Mouse (Mus musculus) embryonic stem cell, embryonic (primary cell): ENCODE data around the gene Clta.

Source experiments
- CTCF ChIA-PET, 4 experiments: fragments of 300-600 bp in 2 of 4; fragments of 350-600 bp in 2 of 4; sonication (Branson Sonifier 250); formaldehyde crosslinking; loops; one replicate each; lab custom pipeline; 2022; ENCODE audit warnings: inconsistent platforms in 2 of 4; lab: Charles Lee
- POLR2A ChIA-PET, 4 experiments: fragments of 300-600 bp in 2 of 4; fragments of 350-600 bp in 2 of 4; sonication (Branson Sonifier 250); formaldehyde crosslinking; loops; one replicate each; lab custom pipeline; 2022; ENCODE audit warnings: antibody characterized with exemption in 4 of 4, inconsistent platforms in 1 of 4; lab: Charles Lee

Clta gene

GRCm38 (mm10) chr4:44004126-44004525, at the start of gene Clta:
TSS of gene Clta (plus strand) at chr4:44004452.
- ChIA-PET CTCF (interaction anchor here in 3 of 4 experiments (0.6 to 1.6 kb wide), 4 partner anchors 8 to 79 kb away, joined by 3 to 7 read pairs (median 4); no protein-coding TSS in a partner anchor), POLR2A (interaction anchor here (0.6 to 3.7 kb wide), 29 partner anchors 8 to 241 kb away, joined by 3 to 36 read pairs (median 4); partner anchors contain the start of genes Ccin (in 1 of the 4) and Glipr2 (in 1 of the 4))

GRCm38 (mm10) chr4:43957292-43957845, 46.9 kb upstream of the Clta start, which contains the start of gene Glipr2:
TSS of gene Glipr2 (plus strand) at chr4:43957401.
- ChIA-PET POLR2A (interaction anchor here in 3 of 4 experiments (0.7 to 6.0 kb wide), 26 partner anchors 8 to 395 kb away, joined by 3 to 98 read pairs (median 3); partner anchors contain the start of genes Ccin (in 1 of the 3), Creb3 (in 1 of the 3), Gba2 (in 1 of the 3) and Rgp1 (in 1 of the 3)), CTCF (interaction anchor here (0.7 to 3.5 kb wide), 17 partner anchors 11 to 327 kb away, joined by 3 to 14 read pairs (median 4); no protein-coding TSS in a partner anchor)

- CTCF ChIA-PET = interaction anchor here in 2 of 4 experiments (0.6 to 3.5 kb wide), 16 partner anchors 11 to 328 kb away, joined by 3 to 14 read pairs (median 4); no protein-coding TSS in a partner anchor
- POLR2A ChIA-PET = interaction anchor here (0.7 to 6.0 kb wide), 25 partner anchors 8 to 396 kb away, joined by 3 to 98 read pairs (median 3); partner anchors contain the start of genes Ccin (in 1 of the 4), Creb3 (in 1 of the 4), Gba2 (in 1 of the 4) and Rgp1 (in 1 of the 4)
Observed at GRCm38 (mm10) chr4:43957846-43958461, 46.3 kb upstream of the Clta start.

GRCm38 (mm10) chr4:43959523-43960179, 44.6 kb upstream of the Clta start:
- POLR2A ChIA-PET = interaction anchor here (0.5 to 6.0 kb wide), 14 partner anchors 11 to 250 kb away, joined by 3 to 98 read pairs (median 4); partner anchors contain the start of genes Ccin (in 1 of the 4), Clta (in 1 of the 4) and Olfr71 (in 1 of the 4)
- CTCF ChIA-PET = interaction anchor here in 3 of 4 experiments (0.5 to 1.3 kb wide), 3 partner anchors 34 to 666 kb away, joined by 3 to 4 read pairs (median 3); no protein-coding TSS in a partner anchor

GRCm38 (mm10) chr4:43960207-43960606, 44.0 kb upstream of the Clta start:
- ChIA-PET POLR2A (interaction anchor here in 3 of 4 experiments (0.9 to 6.0 kb wide), 7 partner anchors 12 to 53 kb away, joined by 3 to 98 read pairs (median 4); partner anchors contain the start of gene Ccin (in 1 of the 3)), CTCF (interaction anchor here in 1 of 4 experiments (0.5 kb wide), 1 partner anchor 666 kb away, joined by 4 read pairs; no protein-coding TSS in a partner anchor)

GRCm38 (mm10) chr4:43964326-43964833, 39.9 kb upstream of the Clta start:
- ChIA-PET POLR2A (interaction anchor here in 3 of 4 experiments (0.6 to 2.6 kb wide), 19 partner anchors 8 to 206 kb away, joined by 3 to 13 read pairs (median 4); partner anchors contain the start of gene Clta (in 1 of the 3)), CTCF (interaction anchor here in 2 of 4 experiments (0.7 to 1.9 kb wide), 4 partner anchors 18 to 201 kb away, joined by 3 to 5 read pairs (median 3); no protein-coding TSS in a partner anchor)

- CTCF ChIA-PET = interaction anchor here in 3 of 4 experiments (0.7 to 1.9 kb wide), 6 partner anchors 17 to 234 kb away, joined by 3 to 5 read pairs (median 3); no protein-coding TSS in a partner anchor
- POLR2A ChIA-PET = interaction anchor here (0.6 to 2.6 kb wide), 24 partner anchors 7 to 205 kb away, joined by 3 to 13 read pairs (median 4); partner anchors contain the start of genes Clta (in 1 of the 4) and Glipr2 (in 1 of the 4)
Observed at GRCm38 (mm10) chr4:43964951-43965684, 39.1 kb upstream of the Clta start.

GRCm38 (mm10) chr4:43965856-43966535, 38.3 kb upstream of the Clta start:
- POLR2A ChIA-PET = interaction anchor here (0.6 to 2.6 kb wide), 18 partner anchors 8 to 169 kb away, joined by 3 to 10 read pairs (median 4); partner anchors contain the start of genes Clta (in 1 of the 4) and Glipr2 (in 1 of the 4)
- CTCF ChIA-PET = interaction anchor here in 2 of 4 experiments (1.2 to 1.9 kb wide), 3 partner anchors 16 to 235 kb away, joined by 3 to 5 read pairs (median 4); no protein-coding TSS in a partner anchor

- ChIA-PET CTCF (interaction anchor here in 2 of 4 experiments (0.9 to 1.9 kb wide), 3 partner anchors 11 to 43 kb away, joined by 3 to 10 read pairs (median 3); partner anchors contain the start of gene Glipr2 (in 1 of the 2)), POLR2A (interaction anchor here in 3 of 4 experiments (0.8 to 11.2 kb wide), 8 partner anchors 11 to 123 kb away, joined by 3 to 98 read pairs (median 6); partner anchors contain the start of genes Glipr2 (in 2 of the 3) and Ccin (in 1 of the 3))
Observed at GRCm38 (mm10) chr4:43968650-43969049, 35.6 kb upstream of the Clta start.

- POLR2A ChIA-PET = interaction anchor here in 2 of 4 experiments (0.7 to 11.2 kb wide), 10 partner anchors 10 to 408 kb away, joined by 3 to 98 read pairs (median 3); partner anchors contain the start of genes Glipr2 (in 2 of the 2) and Ccin (in 1 of the 2)
- CTCF ChIA-PET = interaction anchor here in 3 of 4 experiments (0.6 to 1.9 kb wide), 9 partner anchors 12 to 700 kb away, joined by 3 to 13 read pairs (median 3); partner anchors contain the start of genes Glipr2 (in 1 of the 3), Npr2 (in 1 of the 3) and Rnf38 (in 1 of the 3)
Observed at GRCm38 (mm10) chr4:43969373-43969772, 34.9 kb upstream of the Clta start.

- ChIA-PET POLR2A (interaction anchor here in 3 of 4 experiments (0.6 to 11.2 kb wide), 16 partner anchors 10 to 481 kb away, joined by 3 to 98 read pairs (median 4); partner anchors contain the start of genes Glipr2 (in 2 of the 3), Ccin (in 1 of the 3), Creb3 (in 1 of the 3) and Tln1 (in 1 of the 3)), CTCF (interaction anchor here (0.6 to 3.0 kb wide), 12 partner anchors 9 to 1718 kb away, joined by 3 to 26 read pairs (median 3); partner anchors contain the start of gene Glipr2 (in 1 of the 4))
Observed at GRCm38 (mm10) chr4:43970393-43971330, 33.6 kb upstream of the Clta start.

- ChIA-PET POLR2A (interaction anchor here (0.5 to 11.2 kb wide), 22 partner anchors 8 to 420 kb away, joined by 3 to 98 read pairs (median 4); partner anchors contain the start of genes Glipr2 (in 2 of the 4), Ccin (in 1 of the 4) and Clta (in 1 of the 4)), CTCF (interaction anchor here (0.6 to 3.0 kb wide), 17 partner anchors 8 to 1717 kb away, joined by 3 to 26 read pairs (median 3); partner anchors contain the start of gene Glipr2 (in 2 of the 4))
Observed at GRCm38 (mm10) chr4:43971541-43972136, 32.6 kb upstream of the Clta start.

GRCm38 (mm10) chr4:43972137-43972591, 32.1 kb upstream of the Clta start:
- CTCF ChIA-PET = interaction anchor here (0.6 to 3.0 kb wide), 19 partner anchors 9 to 552 kb away, joined by 3 to 26 read pairs (median 4); partner anchors contain the start of gene Glipr2 (in 2 of the 4)
- POLR2A ChIA-PET = interaction anchor here in 3 of 4 experiments (0.6 to 11.2 kb wide), 25 partner anchors 8 to 322 kb away, joined by 3 to 98 read pairs (median 3); partner anchors contain the start of genes Glipr2 (in 2 of the 3), Ccin (in 1 of the 3) and Clta (in 1 of the 3)
